Mouse (Mus musculus) MEL (cell line): Measurements from ENCODE around the gene Gm17720.

ENCODE experiments used
- RCOR1 ChIP-seq: IDR thresholded peaks from 2 replicates; pipeline ENCODE4 v1.6.1; 2012; ENCODE audit warnings: low read depth, mild to moderate bottlenecking, inconsistent platforms, low read length, improper control_type of control experiment
- USF1 ChIP-seq: IDR thresholded peaks from 2 replicates; pipeline ENCODE4 v1.6.1; 2014; ENCODE audit warnings: low read depth, mild to moderate bottlenecking, inconsistent platforms, low read length, improper control_type of control experiment, moderate library complexity
- ZC3H11A ChIP-seq: IDR thresholded peaks from 2 replicates; pipeline ENCODE4 v1.6.1; 2012; ENCODE audit warnings: low read depth, mild to moderate bottlenecking, inconsistent platforms, low read length, improper control_type of control experiment

DNA sequence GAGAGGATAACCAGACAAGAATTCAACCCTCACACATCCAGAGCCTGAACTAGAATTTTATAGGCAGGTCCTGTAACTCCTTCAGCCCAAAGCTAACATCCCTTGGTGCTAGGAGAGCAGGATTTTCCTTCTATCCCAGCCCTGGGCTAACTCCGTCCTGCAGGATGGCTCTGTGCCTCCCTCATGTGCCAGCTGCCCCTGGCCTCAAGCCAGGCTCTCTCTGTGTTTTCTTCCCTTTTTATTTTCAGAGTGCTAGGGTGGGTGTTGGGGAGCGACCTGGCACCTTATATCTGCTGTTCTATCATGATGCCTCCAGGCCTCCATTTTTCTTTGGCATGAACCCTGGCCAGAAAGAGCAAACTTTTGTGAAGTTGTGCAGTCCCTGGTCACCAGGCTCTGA lies 66.4 kb downstream of the Gm17720 start:
- no peak for TF ChIP-seq RCOR1
- TF ChIP-seq ZC3H11A, result no peak
- TF ChIP-seq USF1, result no peak
